Comparison of ENCODE assay signal across 25 mouse cellular contexts in genomic region chr12:40218430-40218945, GRCm38 (mm10). TPM values are rescaled to one million over a fixed set of nuclear protein-coding genes. Genes with fewer than 3 reads are reported as not detected.
DNase-seq lines count a peak whose midpoint lies in the region; ATAC-seq and TF ChIP-seq lines count a peak whose summit lies in the region.
"Had no signal": no experiment of that assay in that cellular context is flagged by ENCODE, and none has a peak within 500 bp of the region (broad histone marks: within the 10 kb centered on the region; RNA-seq: fewer than 3 reads in every experiment).

No protein-coding gene starts in this region.

- peaks cover 9% of the 10 kb centered on the region for H3K36me3 ChIP-seq in kidney, adult 2 months (ENCODE audit: control insufficient read depth, insufficient read depth, low read length)
- H3K36me3 ChIP-seq in liver, adult 2 months (ENCODE audit: control insufficient read depth, insufficient read depth, low read length) = peaks cover 33% of the 10 kb centered on the region
- H3K36me3 ChIP-seq in liver, postnatal 0 days (replicated peaks; ENCODE audit: insufficient read depth, low read length) = peaks cover 29% of the 10 kb centered on the region
- peaks cover 21 to 40% of the 10 kb centered on the region in 2 experiments for H3K36me3 ChIP-seq in MEL (ENCODE audit: control insufficient read depth in 1 of 2, insufficient read depth in 2 of 2, low read length in 2 of 2)

- intact Hi-C loops in gastrocnemius, adult 2 months (cut with DNase I) = no loop called here

- peaks cover 7% of the 10 kb centered on the region; the same call in 1 of the 2 replicates for H3K79me2 ChIP-seq in liver, adult 2 months (ENCODE audit: control insufficient read depth, insufficient read depth, low read length)
- H3K79me2 ChIP-seq in MEL (ENCODE audit: control insufficient read depth, insufficient read depth, low read length, poor library complexity) = peaks cover 49% of the 10 kb centered on the region

- no peak overlapping the region for H3K9ac ChIP-seq in liver, adult 2 months (ENCODE audit: low read depth, low read length)
- H3K9ac ChIP-seq in liver, postnatal 0 days (replicated peaks) = no peak overlapping the region
- H3K9ac ChIP-seq in MEL (ENCODE audit: control insufficient read depth, low read depth, low read length, poor library complexity, severe bottlenecking) = no peak overlapping the region
- H3K9ac ChIP-seq: forebrain, postnatal 0 days; heart, embryonic 12.5 days; heart, embryonic 15.5 days; hindbrain, embryonic 12.5 days; hindbrain, embryonic 15.5 days had no signal

- peaks cover 12% of the 10 kb centered on the region for H3K4me1 ChIP-seq in kidney, adult 2 months (ENCODE audit: control insufficient read depth, insufficient read depth, low read length)
- peaks cover 7% of the 10 kb centered on the region for H3K4me1 ChIP-seq in liver, adult 2 months (ENCODE audit: control insufficient read depth, insufficient read depth, low read length)
- peaks cover 16% of the 10 kb centered on the region for H3K4me1 ChIP-seq in liver, postnatal 0 days (ENCODE audit: insufficient read depth)
- H3K4me1 ChIP-seq in MEL (ENCODE audit: control insufficient read depth in 1 of 2, insufficient read depth in 2 of 2, low read length in 2 of 2) = peaks cover 0 to 11% of the 10 kb centered on the region in 2 experiments; a peak in 3 of 4 replicates

- no peak for TF ChIP-seq RAD21 in MEL (IDR thresholded peaks at IDR 0.05; ENCODE audit: low read depth, low read length)

- DNase-seq in gastrocnemius, adult 2 months = no peak
- DNase-seq in gastrocnemius, postnatal 4 days (ENCODE audit: low spot score in 2 of 2) = no peak
- DNase-seq in kidney, adult 2 months = peak; percentile 61
- no peak for DNase-seq in kidney, postnatal 10 days
- peak; percentile 60 for DNase-seq in liver, adult 2 months (ENCODE audit: extremely low read depth, low read depth, low spot score)
- DNase-seq in liver, postnatal 0 days = no peak
- no peak for DNase-seq in MEL (ENCODE audit: low read depth, low spot score)
- DNase-seq in lung, postnatal 14 days = no peak
- DNase-seq: adrenal gland, postnatal 10 days; adrenal gland, postnatal 36 days; cerebellum, adult 18-20 months; cerebellum, adult 9-10 months; cerebellum, postnatal 14 days; forebrain, postnatal 0 days; gastrocnemius, postnatal 25 days; heart, postnatal 10 days had no signal

- ATAC-seq in liver, postnatal 0 days = no peak
- ATAC-seq: activated CD4-positive, CD25-positive, alpha-beta regulatory T cell, adult 4 months; forebrain, embryonic 14.5 days; forebrain, postnatal 0 days had no signal

- H3K27ac ChIP-seq in gastrocnemius, adult 2 months = peak overlapping the region; percentile 100
- 0 out of 2 replicates have a peak overlapping the region, but pooled peaks have one; percentile 35 for H3K27ac ChIP-seq in kidney, adult 2 months (ENCODE audit: insufficient read depth, low read depth, low read length)
- no peak overlapping the region for H3K27ac ChIP-seq in liver, adult 2 months (replicated peaks; ENCODE audit: insufficient read depth, low read depth, low read length)
- H3K27ac ChIP-seq in liver, postnatal 0 days (ENCODE audit: low read depth) = no peak overlapping the region
- H3K27ac ChIP-seq in MEL (ENCODE audit: control insufficient read depth, low read depth, low read length) = no peak overlapping the region
- H3K27ac ChIP-seq: heart, embryonic 15.5 days; hindbrain, embryonic 12.5 days; hindbrain, embryonic 15.5 days had no signal

- peak overlapping the region; percentile 94 for H3K4me3 ChIP-seq in gastrocnemius, adult 2 months
- no peak overlapping the region for H3K4me3 ChIP-seq in kidney, adult 2 months (ENCODE audit: insufficient read depth, low read depth, low read length)
- no peak overlapping the region for H3K4me3 ChIP-seq in liver, adult 2 months (ENCODE audit: insufficient read depth, low read depth, low read length)
- H3K4me3 ChIP-seq in liver, postnatal 0 days (ENCODE audit: low read depth, low read length) = no peak overlapping the region
- no peak overlapping the region for H3K4me3 ChIP-seq in MEL (ENCODE audit: control insufficient read depth in 1 of 2, insufficient read depth in 1 of 2, low read depth in 2 of 2, low read length in 2 of 2)
- H3K4me3 ChIP-seq: heart, embryonic 12.5 days; heart, embryonic 15.5 days; hindbrain, embryonic 12.5 days; hindbrain, embryonic 15.5 days had no signal

- 51% methylated on average over 2 of the region's 2 CpGs for WGBS in kidney, adult 2 months
- 11% methylated on average over 2 of the region's 2 CpGs for WGBS in liver, adult 2 months
- WGBS in liver, postnatal 0 days (ENCODE audit: insufficient replicate concordance) = 43% methylated on average over 2 of the region's 2 CpGs

- no peak for TF ChIP-seq POLR2A in kidney, adult 2 months (IDR thresholded peaks at IDR 0.05; ENCODE audit: low read depth, low read length)
- TF ChIP-seq POLR2A in liver, adult 2 months (IDR thresholded peaks at IDR 0.05; ENCODE audit: extremely low read depth, insufficient read depth, low read length) = no peak
- TF ChIP-seq POLR2A in MEL (IDR thresholded peaks at IDR 0.05; ENCODE audit: control insufficient read depth in 1 of 2, insufficient read depth in 1 of 2, low read depth in 1 of 2, low read length in 2 of 2, poor library complexity in 1 of 2) = no peak

- no peak for TF ChIP-seq EP300 in liver, postnatal 0 days (IDR thresholded peaks at IDR 0.05; ENCODE audit: low read depth)
- peak in 1 of 2 experiments; percentile 25; a peak in 1 of 4 replicates for TF ChIP-seq EP300 in MEL (IDR thresholded peaks at IDR 0.05; ENCODE audit: low read depth in 1 of 2, low read length in 2 of 2)

- H3K9me3 ChIP-seq in liver, postnatal 0 days (ENCODE audit: low read length) = no peaks in the 10 kb centered on the region
- H3K9me3 ChIP-seq in MEL (replicated peaks; ENCODE audit: insufficient read depth, low read length) = no peaks in the 10 kb centered on the region
- H3K9me3 ChIP-seq: heart, embryonic 12.5 days; heart, embryonic 15.5 days; hindbrain, embryonic 12.5 days; hindbrain, embryonic 15.5 days had no signal

- no peak for TF ChIP-seq CTCF in gastrocnemius, adult 2 months (IDR thresholded peaks at IDR 0.05)
- TF ChIP-seq CTCF in kidney, adult 2 months (conservative IDR thresholded peaks at IDR 0.05; ENCODE audit: insufficient read depth, insufficient read length, low read depth, low read length) = no peak
- no peak for TF ChIP-seq CTCF in liver, adult 2 months (IDR thresholded peaks at IDR 0.05; ENCODE audit: low read depth, low read length)
- no peak for TF ChIP-seq CTCF in liver, postnatal 0 days (IDR thresholded peaks at IDR 0.05; ENCODE audit: low read depth)
- no peak for TF ChIP-seq CTCF in MEL (IDR thresholded peaks at IDR 0.05 in 2 of 3, conservative IDR thresholded peaks at IDR 0.05 in 1 of 3; ENCODE audit: control insufficient read depth in 1 of 3, insufficient read depth in 1 of 3, low read depth in 2 of 3, low read length in 3 of 3, poor library complexity in 1 of 3, severe bottlenecking in 1 of 3)

- no peaks in the 10 kb centered on the region for H3K27me3 ChIP-seq in kidney, adult 2 months (replicated peaks; ENCODE audit: control insufficient read depth, insufficient read depth, low read length)
- no peaks in the 10 kb centered on the region for H3K27me3 ChIP-seq in liver, adult 2 months (ENCODE audit: control insufficient read depth, insufficient read depth, low read length)
- no peaks in the 10 kb centered on the region for H3K27me3 ChIP-seq in liver, postnatal 0 days (ENCODE audit: insufficient read depth, low read length)
- no peaks in the 10 kb centered on the region for H3K27me3 ChIP-seq in MEL (ENCODE audit: control insufficient read depth in 1 of 2, insufficient read depth in 2 of 2, low read length in 2 of 2)
- H3K27me3 ChIP-seq: heart, embryonic 12.5 days; heart, embryonic 15.5 days; hindbrain, embryonic 12.5 days; hindbrain, embryonic 15.5 days had no signal

- no peak overlapping the region; the same call in none of the 2 replicates for H3K4me2 ChIP-seq in liver, postnatal 0 days (ENCODE audit: low read depth, low read length)
- H3K4me2 ChIP-seq: heart, embryonic 12.5 days; heart, embryonic 15.5 days; hindbrain, embryonic 12.5 days; hindbrain, embryonic 15.5 days had no signal

TF ChIP-seq in MEL, 35 proteins besides CTCF, POLR2A, EP300 and RAD21 (continues in another document):
- TF ChIP-seq ETS1 (IDR thresholded peaks at IDR 0.05; ENCODE audit: low read depth, low read length) = 0 out of 2 replicates have a peak, but pooled peaks have one; percentile 22
- no peak for TF ChIP-seq POLR2AphosphoS2 (IDR thresholded peaks at IDR 0.05; ENCODE audit: low read length)
- TF ChIP-seq RCOR1 (IDR thresholded peaks at IDR 0.05; ENCODE audit: low read depth, low read length) = peak; percentile 62; the same call in 1 of the 2 replicates
- no peak for TF ChIP-seq ZMIZ1 (IDR thresholded peaks at IDR 0.05; ENCODE audit: low read depth, low read length)
- TF ChIP-seq JUND (IDR thresholded peaks at IDR 0.05; ENCODE audit: low read depth, low read length) = no peak
- peak; percentile 97 for TF ChIP-seq ZNF384 (IDR thresholded peaks at IDR 0.05; ENCODE audit: low read depth, low read length)
- TF ChIP-seq SIN3A (IDR thresholded peaks at IDR 0.05; ENCODE audit: low read length) = no peak
- TF ChIP-seq HCFC1 (IDR thresholded peaks at IDR 0.05; ENCODE audit: low read depth, low read length) = no peak
- TF ChIP-seq TCF12 (IDR thresholded peaks at IDR 0.05; ENCODE audit: low read depth, low read length) = peak; percentile 31; the same call in 1 of the 2 replicates

RNA-seq across cellular contexts. Expression of gene Lsmem1, which starts 19.2 kb away (rescaled TPM):
- 10 to 100 TPM; 55.8 to 58.6 TPM for total RNA-seq in gastrocnemius, adult 2 months (2021)
- total RNA-seq in gastrocnemius, postnatal 4 days (2021) = 10 to 100 TPM; 30.7 to 34.1 TPM
- 0.20 TPM in 1 of 2 replicates, not detected in the other for polyA plus RNA-seq in kidney, adult 2 months (2012; rRNA removed)
- total RNA-seq in liver, adult 2 months (2014; rRNA removed) = not detected in 2 replicates
- not detected in 2 replicates for polyA plus RNA-seq in liver, adult 2 months (2012; rRNA removed)
- polyA plus RNA-seq in liver, postnatal 0 days (2015; fragmentation: Nextera tagmentation; extraction: Ambion mirVana) = 0.24 TPM in 1 of 2 replicates, not detected in the other
- not detected in 2 replicates for total RNA-seq in MEL (2012; rRNA removed)
- under 1 TPM in 1 of 2 experiments, not detected in 1; 0.14 TPM for polyA plus RNA-seq in MEL (2012; ENCODE audit: insufficient read depth in 1 of 2, insufficient read length in 2 of 2, low read depth in 1 of 2, low replicate concordance in 2 of 2, missing spikeins in 1 of 2)
- total RNA-seq: adrenal gland, postnatal 36 days; granulocyte monocyte progenitor cell, adult 5-6 weeks had no signal
- polyA plus RNA-seq: forebrain, embryonic 11.5 days; forebrain, embryonic 14.5 days; hindbrain, embryonic 12.5 days; intestine, embryonic 14.5 days had no signal

RNA-seq across cellular contexts. Expression of gene Ifrd1, which starts 29.8 kb away (rescaled TPM):
- total RNA-seq in gastrocnemius, adult 2 months (2021) = 100 to 1,000 TPM; 106 to 137 TPM
- total RNA-seq in gastrocnemius, postnatal 4 days (2021) = 100 to 1,000 TPM in 1 of 2 experiments, 10 to 100 TPM in 1; 81.3 to 107 TPM
- 7.9 and 8.2 TPM in 2 replicates for polyA plus RNA-seq in kidney, adult 2 months (2012; rRNA removed)
- 17.6 and 24.3 TPM in 2 replicates for total RNA-seq in liver, adult 2 months (2014; rRNA removed)
- polyA plus RNA-seq in liver, adult 2 months (2012; rRNA removed) = 3.9 and 4.8 TPM in 2 replicates
- polyA plus RNA-seq in liver, postnatal 0 days (2015; fragmentation: Nextera tagmentation; extraction: Ambion mirVana) = 47.1 and 50.4 TPM in 2 replicates
- total RNA-seq in MEL (2012; rRNA removed) = 158 and 167 TPM in 2 replicates
- polyA plus RNA-seq in MEL (2012; ENCODE audit: insufficient read depth in 1 of 2, insufficient read length in 2 of 2, low read depth in 1 of 2, low replicate concordance in 2 of 2, missing spikeins in 1 of 2) = 100 to 1,000 TPM in 1 of 2 experiments, not detected in 1; 161 TPM

Comparison
In these comparisons a context has a peak if more than half of its experiments do, and no peak if none do; other contexts are left out.
1. DNase-seq: peak in kidney, adult 2 months (single experiment) and liver, adult 2 months (single experiment); none in gastrocnemius, adult 2 months (single experiment), gastrocnemius, postnatal 4 days (0 of 2), kidney, postnatal 10 days (single experiment), liver, postnatal 0 days (single experiment), MEL (single experiment) and lung, postnatal 14 days (single experiment).
2. H3K27ac ChIP-seq: peak in gastrocnemius, adult 2 months (single experiment) and kidney, adult 2 months (single experiment); none in liver, adult 2 months (single experiment), liver, postnatal 0 days (single experiment) and MEL (single experiment).
3. RNA of gene Lsmem1, which starts 19.2 kb away (total RNA-seq): 55.8 to 58.6 TPM in gastrocnemius, adult 2 months and 30.7 to 34.1 TPM in gastrocnemius, postnatal 4 days; not detected in MEL and not detected in liver, adult 2 months; every median in the first group is over 10 times any median in the second.